Mouse (Mus musculus) right cerebral cortex, postnatal 4 days (tissue): Measurements from ENCODE around the gene Cdc20.

Source experiments
- DNase-seq: peaks from one replicate; pipeline ENCODE4 v3.0.0-alpha.2; 2022

Gene Cdc20

DNA sequence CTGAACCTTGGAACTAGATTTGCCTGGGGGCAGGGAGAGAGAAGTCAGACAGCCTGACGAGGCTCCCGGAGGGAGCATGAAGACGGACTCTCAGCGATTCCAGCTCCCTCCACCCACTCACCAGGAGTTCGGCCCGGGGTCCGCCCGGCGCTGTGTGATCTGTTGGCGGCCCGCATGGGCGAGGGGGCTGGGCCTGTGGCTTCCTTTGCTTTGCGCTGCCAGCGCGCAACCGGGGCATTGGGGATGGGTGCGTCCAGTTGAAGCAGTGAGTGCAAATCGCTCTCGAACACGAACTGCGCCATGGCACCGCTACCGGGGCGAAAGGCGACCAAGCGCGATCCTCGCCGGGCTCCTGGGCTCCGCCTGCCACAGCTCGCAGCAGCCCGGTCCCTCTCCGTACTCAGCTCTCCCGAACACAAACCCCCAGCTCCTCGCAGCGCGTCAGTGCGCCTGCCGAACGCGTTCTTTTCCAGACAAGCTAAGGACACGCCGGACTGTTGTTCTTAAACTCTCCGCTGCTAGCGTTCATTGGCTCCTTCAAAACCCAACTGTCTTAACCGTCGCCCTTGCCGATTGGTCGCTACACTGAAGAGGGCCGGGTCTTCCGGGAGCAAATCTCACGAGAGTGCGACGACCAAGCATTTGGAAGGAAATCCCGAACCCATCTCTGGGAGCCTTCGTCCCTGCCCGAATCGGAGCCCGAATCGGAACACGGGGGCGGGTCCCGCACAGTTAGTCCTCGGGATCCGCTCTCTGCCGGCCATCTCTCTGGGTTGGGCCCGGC is at the start of gene Cdc20:
Gene Cdc20 (minus strand): TSS at position 533 of the 784 bp plus-strand sequence.
- peak; percentile 85 for DNase-seq

DNA sequence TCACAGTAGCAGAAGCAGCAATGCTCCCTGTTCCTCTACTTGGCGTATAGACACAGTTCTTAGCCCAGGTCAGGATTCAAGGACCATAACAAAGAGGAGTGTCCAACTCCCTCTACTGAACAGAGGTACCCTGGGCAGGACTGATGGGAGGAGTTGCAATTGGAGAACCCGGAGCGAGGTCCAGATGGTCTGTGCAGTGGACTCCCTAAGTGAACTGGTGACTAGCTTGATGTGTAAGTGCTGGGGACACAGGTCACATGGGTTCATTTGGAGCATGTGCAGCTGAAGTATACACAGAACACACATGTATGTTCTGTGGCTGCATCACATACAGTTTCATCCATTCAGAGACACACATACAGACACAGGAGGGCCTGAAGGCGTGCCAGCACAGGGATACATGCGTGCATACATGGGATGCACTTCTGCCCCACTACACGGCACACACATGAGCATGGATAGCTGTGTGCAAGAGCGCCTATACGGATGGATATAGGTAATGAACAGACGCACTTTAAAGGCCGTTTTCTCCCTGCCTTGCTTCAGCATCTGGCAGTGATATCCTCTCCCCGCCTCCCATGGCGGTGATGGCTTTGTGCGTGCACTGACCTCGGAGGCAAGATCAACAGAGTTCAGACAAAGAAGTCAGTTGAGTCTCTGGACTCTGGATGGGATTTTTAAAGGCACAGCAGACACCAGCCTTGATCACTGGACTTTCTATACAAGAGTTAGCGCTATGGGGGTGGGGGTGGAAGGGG is 39.8 kb upstream of the Cdc20 start:
- DNase-seq, result no peak

DNA sequence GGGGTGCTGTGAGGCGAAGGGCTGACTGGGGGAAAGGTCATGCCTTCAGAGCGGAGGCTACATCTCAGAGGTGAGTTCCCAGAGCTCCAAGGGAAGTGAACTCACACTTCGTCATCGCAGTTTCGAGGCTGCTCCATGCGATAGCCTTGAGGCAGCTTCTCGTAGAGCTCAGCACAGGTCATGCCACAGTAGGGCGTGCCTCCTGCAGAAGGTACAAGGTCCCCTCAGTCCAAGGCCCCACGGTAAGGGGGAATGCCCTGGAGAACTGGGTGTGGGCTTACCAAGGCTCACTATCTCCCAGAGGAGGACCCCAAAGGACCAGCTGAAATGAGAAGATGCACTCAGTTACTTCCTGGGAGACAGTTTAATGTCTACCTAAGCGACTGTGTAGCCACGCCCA is 35.5 kb upstream of the Cdc20 start:
- no peak for DNase-seq

DNA sequence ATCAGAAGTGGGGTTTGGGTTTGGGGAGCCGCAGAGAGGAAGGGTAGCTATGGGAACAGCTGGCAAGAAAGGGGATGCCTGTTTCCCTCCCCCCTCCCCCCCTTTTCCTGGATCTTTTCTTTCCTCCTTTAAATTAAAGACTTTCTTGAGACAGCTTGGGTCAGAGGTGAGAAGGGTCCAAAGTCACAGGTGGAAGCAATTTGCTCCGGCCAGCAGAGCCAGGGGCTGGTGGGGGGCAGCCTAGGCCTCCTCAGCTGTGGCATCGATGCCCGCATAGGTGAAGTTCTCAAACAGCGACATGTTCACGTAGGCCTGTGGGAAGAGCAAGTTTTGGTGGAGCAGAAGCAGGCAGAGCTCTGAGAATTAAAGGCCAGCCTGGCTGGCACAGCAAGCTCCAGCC is 34.1 kb upstream of the Cdc20 start:
- no peak for DNase-seq

DNA sequence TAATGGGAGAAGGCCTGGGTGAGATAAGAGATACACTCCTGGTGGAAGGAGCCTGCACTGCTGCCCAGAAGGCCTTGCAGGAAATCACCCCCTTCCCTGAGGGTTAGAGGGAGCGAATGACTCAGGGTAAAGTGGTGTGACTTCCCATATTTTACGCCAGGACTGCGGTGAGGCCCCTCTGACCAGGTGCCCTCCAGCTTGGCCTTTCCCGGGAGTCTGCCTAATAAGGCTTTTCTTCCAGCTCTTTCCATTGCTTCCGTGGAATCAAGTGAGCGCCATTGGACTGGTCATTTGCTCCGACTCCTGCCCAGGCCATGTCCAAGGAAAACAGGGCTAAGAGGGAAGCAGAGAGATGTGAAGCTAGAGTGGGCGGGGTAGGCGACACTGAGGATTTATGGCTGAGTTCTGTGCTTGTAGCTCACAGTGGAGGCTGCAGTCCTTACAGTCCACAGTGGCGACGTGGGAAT is 28.6 kb upstream of the Cdc20 start:
- DNase-seq, result no peak

DNA sequence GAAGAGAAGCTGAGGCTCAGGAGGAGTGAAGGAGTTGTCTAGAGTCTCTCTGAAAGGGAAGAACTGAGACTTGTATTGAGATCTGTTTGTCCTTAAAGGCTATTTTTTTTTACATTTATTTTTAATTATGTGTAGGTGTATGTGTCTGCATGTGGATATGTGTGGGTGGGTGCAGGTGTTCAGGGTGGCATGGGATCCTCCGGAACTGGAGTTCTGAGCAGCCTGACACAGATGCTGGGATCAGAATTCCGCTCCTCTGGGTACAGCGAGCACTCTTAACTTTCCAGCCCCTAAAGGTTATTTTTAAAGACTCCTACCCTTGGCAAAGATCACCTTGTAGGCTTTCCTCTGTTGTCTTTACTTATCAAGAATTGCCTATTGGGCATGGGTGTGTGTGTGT is 27.8 kb upstream of the Cdc20 start:
- no peak for DNase-seq

DNA sequence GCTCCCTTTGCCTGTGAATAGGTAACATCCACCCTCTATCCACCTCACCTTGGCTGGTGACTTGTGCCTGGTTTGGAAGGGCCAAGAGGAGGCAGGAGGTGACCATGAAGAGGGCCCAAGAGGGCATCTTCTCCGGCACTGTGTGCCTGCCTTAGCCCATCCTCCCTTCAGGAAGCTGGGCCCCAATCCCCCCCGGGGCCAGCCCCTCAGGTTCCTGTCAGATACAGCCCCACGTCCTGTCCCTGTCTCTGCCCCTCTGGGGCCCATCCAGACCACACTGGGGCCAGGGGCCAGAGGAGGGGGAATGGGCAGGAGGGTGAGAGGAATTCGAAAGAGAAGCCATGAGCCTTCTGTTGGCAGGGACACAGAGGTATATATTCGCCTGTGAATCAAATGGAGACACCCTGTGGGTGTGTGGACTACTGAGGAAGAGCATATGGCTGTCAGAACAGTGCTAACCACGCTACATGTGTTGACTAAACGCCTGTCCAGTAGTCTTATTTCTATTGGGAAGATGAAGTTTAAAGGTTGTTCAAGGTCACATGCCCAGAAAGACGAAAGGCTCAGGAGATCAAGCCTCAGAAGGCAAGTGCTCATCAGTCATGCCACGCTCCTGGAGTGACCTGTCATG is 20.3 kb upstream of the Cdc20 start, which contains the start of gene Mpl:
Gene Mpl (minus strand): TSS at position 169 of the 631 bp plus-strand sequence.
- DNase-seq, result no peak

DNA sequence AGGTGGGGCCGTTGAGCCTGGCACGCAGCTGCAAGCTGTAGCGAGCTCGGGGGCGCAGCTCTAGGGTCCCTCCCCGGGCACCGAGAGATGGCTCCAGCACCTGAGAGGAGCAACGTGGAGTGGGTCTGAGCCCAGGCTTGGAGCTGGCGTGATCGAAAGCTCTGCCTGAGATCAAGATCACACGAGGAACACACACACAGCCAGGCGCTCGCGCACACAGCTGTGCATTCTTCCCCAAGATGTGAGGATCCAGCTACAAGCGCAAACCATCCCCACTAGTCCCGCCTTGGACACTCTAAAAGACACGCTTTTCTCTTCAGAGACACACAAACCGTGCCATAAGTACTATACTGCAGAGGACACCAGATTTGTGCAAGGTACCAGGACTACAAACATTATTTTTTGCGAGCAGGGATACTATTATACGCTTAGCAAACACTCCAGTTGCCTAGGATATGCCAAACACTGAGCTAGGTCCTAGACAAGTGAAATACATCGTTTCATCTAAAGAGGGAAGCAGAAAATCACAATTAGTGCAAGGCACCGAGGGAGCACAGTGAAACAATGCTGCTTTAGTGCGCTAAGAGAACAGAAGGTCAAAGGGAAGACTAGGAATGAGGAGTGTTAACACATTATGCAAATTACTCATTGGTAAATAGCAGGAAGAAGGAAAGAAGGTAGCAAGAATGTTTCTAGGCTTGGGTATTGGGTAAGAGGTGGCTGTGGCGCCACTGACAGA is 9.4 kb upstream of the Cdc20 start:
- peak; percentile 24 for DNase-seq

DNA sequence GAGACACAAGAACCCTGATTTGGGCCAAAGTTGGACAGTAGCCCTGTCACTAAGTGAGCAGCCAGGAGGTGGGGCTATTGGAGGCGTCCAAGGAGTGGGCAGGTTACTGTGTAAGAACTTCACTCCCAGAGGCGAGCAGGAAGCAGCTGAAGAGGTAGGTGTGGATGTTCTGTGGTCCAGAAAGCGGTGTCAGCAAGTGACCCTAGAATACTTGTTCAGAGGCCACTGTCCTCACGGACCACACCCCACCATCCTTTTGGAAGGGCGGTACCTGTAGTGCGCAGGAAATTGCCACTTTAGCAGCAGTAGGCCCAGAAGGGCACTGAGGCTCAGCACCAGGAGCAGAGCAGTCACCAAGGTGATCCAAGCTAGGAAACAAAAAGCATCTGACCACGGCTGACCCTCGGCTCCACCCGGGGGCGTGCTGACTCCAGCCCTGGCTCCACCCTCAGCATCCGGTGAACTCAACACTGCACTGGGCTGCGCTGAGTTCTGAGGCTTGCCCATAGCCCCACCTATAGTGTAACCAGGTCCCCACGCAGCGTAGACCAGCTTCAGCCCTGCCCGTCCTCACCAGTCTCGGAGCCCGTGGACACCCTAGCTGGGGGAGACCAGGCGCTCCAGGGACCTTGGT is 8.7 kb upstream of the Cdc20 start:
- DNase-seq, result peak; percentile 26

DNA sequence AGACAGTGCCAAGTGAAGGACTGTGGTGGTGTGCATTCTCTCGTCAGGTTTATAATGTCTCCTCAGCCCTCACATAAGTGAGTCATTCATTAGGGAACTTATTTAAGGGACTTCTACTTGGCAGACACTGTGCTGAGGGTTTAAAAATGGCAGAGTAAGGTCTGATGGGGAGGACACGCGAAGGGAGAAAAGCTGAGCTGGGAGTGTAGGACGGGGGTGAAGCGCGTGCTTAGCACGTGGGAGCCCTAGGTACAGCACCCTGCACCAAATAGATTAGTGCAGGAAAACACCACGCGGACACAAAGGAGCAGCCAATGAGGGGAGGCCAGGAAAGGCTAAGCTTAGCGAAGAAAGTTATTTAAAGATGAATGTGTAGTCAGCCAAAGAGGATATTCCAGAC is 7.9 kb upstream of the Cdc20 start:
- DNase-seq, result no peak

DNA sequence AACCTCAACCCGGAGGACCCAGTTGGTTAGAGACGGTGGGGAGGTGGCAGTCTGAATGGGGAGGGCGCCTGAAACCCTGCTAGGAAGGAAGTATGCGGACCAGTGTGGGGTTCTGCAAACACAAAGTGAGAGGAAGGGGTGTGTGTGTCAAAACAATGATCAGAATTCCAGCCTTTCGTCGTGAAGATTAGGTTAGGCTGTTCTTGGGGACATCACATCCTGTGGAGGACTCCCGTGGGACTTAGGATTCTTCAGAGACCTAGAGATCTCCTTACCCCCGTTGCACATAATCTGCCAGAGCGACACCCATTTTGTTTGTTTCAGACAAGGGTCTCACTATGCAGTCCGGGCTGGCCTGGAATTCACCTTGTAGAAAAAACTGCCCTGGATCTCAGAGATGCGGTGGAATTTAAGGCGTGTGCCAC is 689 bp upstream of the Cdc20 start:
- DNase-seq, result no peak

DNA sequence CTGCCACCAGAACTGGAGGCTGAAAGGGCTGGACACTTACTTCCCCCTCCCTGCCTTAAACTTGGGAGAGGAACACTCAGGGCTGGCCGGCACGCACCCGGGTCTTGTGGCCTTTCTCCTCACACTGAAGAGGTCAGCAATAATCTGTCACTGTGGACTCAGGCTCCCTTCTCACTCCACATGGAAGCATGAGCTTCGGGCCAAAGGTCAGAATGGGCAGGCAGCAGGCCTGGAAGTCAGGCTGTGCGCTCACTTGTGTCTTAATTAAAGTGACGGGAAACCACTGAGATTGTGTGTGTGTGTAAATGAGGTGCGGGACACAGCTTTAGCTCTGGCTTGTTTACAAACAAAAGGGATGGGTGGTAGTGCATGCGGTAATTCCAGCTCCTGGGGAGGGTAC is 4.8 kb downstream of the Cdc20 start:
- DNase-seq, result no peak

DNA sequence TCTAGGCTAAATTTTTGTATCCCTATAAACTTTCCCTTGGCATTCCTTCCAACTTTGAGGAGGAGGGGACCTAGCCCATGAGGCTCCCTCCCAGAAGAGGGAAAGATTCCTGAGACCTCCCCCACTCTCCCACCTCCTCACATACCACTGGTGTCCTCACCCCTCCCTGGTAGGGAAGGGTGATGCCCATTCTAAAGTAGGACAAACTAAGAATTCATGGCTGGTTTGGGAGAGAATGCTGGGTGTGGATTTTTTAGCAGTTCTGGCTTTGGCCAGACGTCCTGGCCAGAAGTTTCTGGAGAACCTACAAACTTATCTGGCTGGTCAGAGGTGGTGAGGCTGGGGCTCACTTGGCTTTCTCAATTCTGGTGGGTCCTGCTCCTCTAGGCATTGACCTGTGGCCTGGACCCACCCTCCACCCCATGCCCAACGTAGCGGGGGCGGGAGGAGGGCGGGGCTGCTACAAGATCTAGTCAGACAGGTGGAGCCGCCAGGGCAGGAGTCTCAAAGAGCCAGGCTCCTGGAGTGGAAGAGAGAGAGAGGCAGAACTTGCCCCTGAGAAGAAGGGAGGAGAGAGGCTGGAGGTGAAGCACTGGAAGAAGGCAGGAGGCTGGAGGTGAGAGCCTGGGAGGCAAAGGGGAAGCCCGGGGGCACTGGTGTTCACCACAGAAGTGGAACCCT is 7.8 kb downstream of the Cdc20 start:
- no peak for DNase-seq

DNA sequence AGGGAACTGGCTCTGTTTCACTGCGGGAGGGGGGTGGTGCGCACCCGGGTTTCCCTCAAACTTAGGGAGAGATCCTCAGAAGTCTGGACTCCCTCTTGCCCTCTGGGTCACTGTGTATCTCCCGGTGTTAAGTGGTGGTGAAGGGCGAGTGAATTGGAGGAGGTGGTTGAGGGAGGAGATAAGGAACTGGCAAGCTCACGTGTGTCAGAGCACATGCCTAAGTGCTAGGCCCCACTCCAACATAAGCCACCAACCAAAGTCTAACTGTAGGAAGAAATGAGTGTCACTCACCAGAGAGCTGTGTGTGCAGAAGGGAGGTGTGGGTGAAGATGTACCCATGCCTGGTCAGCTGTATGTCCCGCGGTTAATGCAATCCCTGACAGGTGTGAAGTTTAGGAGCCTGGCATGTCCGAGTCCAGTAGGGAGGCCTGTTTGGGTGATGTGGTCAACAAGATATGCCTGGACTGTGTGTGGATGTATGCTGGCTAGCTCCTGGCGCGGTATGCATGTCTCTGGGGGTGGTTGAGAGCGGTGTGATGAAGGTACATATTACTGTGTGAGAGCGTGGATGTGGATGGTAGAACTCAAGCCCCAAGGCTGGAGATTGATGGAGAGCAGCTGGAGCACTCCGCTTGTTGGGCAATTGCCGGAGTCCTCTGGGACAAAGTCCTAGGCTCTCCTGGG is 8.5 kb downstream of the Cdc20 start:
- no peak for DNase-seq

DNA sequence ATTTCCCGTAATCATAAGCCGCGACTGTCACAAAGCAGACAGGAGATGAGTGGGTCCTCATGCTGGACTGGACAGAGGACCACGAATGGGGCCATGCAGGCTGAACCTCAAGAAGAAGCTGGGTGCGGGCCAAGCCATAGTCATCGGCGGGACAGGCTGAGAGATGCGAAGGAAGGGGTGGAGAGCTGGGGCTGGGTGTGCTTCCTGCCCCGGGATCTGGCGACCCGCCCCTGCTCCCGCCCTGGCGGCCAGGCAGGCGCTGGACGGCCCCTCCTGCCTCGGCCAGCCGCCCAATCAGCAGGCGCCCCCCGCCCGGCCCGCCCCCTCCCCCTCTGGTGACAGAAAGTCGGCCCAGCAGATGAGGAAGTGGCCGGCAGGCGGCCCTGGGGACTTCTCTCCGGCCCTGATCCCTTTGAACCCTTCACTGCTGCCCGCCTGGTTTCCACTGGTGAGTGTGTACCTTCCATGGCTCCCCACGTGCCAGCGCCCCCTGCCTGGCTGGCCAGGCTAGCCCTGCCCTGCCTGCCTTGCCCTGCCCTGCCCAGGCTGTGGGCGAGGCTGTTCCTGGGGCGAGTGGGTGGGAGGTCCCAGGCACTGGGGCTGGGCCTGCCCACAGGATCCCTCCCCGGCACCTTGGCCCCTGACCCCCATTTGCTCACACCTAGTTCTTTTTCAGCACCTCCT is 9.2 kb downstream of the Cdc20 start, which contains the start of gene Elovl1:
Gene Elovl1 (plus strand): TSS at position 326 of the 684 bp plus-strand sequence.
- peak; percentile 73 for DNase-seq

DNA sequence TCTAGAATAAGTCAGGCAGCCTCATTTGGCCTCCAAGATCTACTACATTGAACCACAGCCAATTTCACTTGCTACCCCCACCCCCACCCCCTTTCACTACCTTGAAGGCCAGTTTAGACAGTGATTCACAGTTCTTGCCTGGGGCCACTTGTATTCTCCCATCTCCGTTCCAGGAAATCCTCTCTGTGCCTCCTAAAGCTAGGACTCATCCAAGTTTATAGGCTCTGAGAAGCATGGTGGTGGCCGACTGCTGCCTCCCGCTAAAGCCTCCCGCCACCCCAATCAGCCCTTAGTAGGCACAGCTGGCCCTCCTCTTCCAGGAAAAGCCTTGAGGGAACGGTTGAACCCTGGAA is 9.8 kb downstream of the Cdc20 start:
- no peak for DNase-seq

DNA sequence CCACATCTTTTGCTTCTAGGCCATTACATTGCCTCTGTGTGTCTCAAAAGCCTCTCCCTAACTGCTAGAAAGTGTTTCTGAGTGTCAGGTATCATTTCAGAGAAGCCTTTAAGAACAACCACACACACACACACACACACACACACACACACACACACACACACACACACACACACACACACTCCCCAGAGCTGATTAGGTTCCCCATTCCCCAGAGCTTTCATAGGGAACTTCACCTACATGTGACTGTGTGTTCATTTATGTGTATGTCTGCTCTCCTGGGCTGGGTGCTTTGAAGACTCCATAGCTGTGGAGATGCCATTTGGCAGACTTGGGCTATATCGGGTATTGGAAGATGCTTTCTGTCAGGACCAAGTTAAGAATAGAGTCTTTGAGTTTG is 11.8 kb downstream of the Cdc20 start:
- DNase-seq, result no peak

DNA sequence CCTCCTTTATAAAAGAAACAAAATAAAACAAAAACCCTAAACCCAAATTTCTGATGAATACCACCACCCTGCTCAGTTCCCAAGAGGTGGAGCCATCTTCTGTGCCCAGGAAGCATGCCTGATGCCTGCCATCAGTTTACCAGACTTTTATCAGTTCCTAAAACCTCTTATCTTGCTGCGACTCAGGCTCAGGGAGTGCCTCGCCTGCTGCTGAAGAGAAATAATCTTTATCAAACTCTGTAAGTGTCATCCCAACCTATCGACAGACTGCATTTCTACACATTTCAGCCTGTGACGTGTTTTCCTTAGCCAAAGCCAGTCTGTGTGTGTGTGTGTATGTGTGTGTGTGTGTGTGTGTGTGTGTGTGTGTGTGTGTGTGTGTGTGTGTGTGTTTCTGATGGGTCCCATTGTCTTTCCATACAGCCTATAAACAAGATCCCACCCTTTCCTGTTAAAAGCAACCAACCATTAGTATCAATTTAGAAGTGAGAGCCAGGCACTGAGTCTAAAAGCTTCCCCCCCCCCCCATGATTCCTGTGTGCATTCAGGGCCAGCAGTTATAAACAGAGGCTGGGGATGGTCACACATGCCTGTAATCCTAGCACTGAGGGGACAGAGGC is 12.5 kb downstream of the Cdc20 start:
- DNase-seq, result no peak

DNA sequence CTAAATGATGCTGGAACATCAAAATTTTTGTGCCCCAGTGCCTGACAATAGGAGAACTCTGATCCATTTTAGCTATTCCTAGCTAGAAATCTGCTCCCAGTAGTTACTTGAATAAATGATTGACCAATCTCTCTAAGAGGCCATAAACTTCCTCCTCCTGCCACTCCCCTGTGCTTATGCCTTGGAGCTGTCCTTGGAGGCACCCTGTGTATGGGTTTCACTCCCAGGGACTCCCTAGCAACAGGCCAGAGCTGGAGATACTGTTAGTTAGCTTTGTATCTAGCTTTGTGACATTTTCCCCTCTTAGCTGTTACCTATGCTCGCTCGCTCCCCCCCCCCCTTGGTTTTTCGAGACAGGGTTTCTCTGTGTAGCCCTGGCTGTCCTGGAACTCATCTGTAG is 15.8 kb downstream of the Cdc20 start:
- DNase-seq, result no peak
